Mouse (Mus musculus): ENCODE data around the gene Gm42791. TPM values are rescaled to one million over a fixed set of nuclear protein-coding genes. Genes with fewer than 3 reads are reported as not detected.

Gene Gm42791
- 3.3 and 4.0 TPM in 2 replicates for polyA plus RNA-seq (2015; fragmentation: Nextera tagmentation; extraction: Ambion mirVana)

DNA sequence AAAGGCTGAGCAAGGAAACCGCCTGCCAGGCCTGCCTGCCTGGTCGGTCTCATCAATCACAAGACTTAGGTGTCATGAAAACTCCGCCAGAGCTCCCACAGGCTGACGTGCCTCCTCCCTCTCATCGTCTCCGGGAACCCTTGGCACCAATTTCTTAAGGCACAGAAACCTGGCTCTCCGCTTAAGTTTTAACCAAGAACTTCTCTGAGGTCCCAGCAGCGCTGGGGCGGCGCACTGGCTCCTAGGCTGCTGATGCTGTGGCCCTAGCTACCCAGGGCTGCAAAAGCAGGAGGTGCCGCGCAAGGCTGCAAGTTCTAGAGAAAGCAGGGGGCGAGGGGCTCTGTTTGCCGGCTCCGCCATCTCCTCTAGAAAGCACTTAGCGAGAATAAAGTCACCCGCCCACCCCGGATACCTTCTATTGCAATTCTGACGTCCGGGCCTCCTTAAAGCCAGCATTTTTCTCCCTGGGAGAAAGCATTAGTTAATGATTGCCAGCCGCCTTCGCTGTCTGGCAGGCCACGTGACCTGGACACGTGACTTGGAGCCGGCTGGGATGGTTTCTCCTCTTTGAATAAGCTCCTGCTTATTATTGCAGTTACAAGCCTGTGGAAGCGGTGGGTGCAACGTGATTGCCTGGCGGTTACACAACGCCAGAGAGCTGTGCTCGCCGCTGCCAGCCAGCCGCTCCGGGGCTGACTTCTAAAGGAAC is at the start of gene Gm42791:
TSS of gene Gm42791 (minus strand) at position 442 of the 709 bp plus-strand sequence.
- Histone ChIP-seq H3K4me3 (peak within 1 kb of the TSS; percentile 51), H3K9ac (peak within 1 kb of the TSS; percentile 51), H3K9me3 (no peaks in the 10 kb centered on the region), H3K27ac (peak within 1 kb of the TSS; percentile 95), H3K36me3 (no peaks in the 10 kb centered on the region), H3K27me3 (no peaks in the 10 kb centered on the region), H3K4me1 (peaks cover 28% of the 10 kb centered on the region), H3K4me2 (peak within 1 kb of the TSS; percentile 75)
- peak; percentile 80 for ATAC-seq (ENCODE audit: borderline replicate concordance, extremely low read depth, low FRiP score, low TSS enrichment)
- WGBS: under 1% methylated on average over 33 of the region's 33 CpGs

DNA sequence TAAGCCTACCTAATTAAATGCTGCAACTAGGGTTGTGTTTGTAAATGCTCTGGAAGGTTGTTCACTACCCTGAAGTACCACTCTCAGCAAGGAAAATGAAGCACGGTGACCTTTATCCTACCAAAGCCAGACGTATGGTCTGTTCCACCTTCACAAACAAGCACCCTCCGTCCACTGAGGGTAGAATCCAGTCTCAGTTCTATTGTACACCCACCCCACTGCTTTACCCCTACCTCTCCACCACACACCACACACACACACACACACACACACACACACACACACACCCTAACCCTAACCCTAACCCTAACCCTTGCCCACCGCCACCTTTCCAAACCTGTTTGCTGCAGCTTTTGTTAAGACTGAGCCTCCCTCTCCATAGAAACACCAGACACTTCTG is 49.1 kb upstream of the Gm42791 start:
- Histone ChIP-seq H3K4me1 (no peaks in the 10 kb centered on the region), H3K27ac (no peak overlapping the region; the same call in 1 of the 2 replicates), H3K4me3 (no peak overlapping the region), H3K9me3 (no peaks in the 10 kb centered on the region), H3K9ac (no peak overlapping the region), H3K27me3 (no peaks in the 10 kb centered on the region), H3K4me2 (no peak overlapping the region), H3K36me3 (peaks cover 25% of the 10 kb centered on the region)
- ATAC-seq (ENCODE audit: borderline replicate concordance, extremely low read depth, low FRiP score, low TSS enrichment): peak; percentile 23; the same call in 1 of the 2 replicates
- 70% methylated on average over 4 of the region's 4 CpGs for WGBS

DNA sequence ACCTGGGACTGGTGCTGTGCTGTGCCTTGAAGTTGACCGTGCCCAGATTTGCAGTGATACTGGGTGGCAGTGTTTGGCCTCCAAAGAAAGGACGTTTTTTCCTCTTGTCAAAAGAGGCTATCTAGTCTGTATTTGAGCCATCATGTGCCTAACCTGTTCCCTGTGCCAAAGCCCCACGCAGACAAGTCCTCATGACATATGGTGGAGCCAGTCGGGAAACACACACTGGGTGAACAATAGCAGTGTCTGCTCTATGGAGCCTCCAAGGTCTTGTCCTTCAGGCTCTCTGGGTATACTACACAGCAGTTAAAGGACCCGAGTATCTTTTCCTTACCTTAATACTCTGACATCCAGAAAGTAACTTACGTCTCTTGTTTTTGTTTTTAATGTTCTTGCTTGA is 48.3 kb upstream of the Gm42791 start:
- Histone ChIP-seq H3K27me3 (no peaks in the 10 kb centered on the region), H3K9ac (no peak overlapping the region), H3K4me3 (no peak overlapping the region), H3K4me2 (no peak overlapping the region), H3K4me1 (no peaks in the 10 kb centered on the region), H3K9me3 (no peaks in the 10 kb centered on the region), H3K36me3 (peaks cover 21% of the 10 kb centered on the region), H3K27ac (no peak overlapping the region)
- no peak for ATAC-seq (ENCODE audit: borderline replicate concordance, extremely low read depth, low FRiP score, low TSS enrichment)
- 76% methylated on average over 6 of the region's 6 CpGs for WGBS

DNA sequence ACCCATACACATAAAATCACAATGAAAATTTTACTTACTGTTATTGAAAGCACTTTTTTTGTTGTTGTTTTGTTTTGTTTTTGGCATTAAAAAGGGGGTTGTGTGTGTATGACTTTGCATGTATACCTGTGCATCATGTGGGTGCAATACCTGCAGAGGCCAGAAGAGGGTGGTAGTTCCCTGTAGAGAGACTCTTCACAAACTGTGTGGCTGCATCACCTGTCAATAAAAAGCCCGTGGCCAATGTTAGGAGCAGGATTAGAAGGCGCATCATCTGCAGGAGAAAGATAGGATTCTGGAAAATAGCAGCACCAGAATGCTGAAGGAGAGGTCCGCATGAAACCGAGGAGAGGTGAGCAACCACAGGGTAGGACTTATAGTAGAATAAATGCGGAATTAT is 44.9 kb upstream of the Gm42791 start:
- no peak overlapping the region for H3K9ac ChIP-seq
- WGBS: 83% methylated on average over 5 of the region's 5 CpGs

DNA sequence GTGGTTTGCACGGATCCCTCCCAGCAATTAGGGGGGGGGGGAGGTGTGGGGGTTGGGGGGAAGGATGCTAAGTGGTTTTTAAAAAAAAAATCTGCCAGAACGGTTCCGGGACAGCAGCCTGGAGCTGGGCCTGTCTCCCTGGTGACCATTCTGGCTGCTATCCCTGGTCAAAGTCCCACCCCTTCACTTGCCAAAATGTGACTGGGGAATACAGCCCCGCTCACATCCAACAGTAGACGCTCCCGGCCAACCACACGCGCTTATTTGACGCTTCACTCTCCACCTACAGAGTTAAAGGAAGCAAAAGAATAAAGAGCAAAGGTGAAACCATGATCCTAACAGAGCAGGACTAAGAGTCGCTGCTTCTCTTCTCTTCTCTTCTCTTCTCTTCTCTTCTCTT is 42.8 kb upstream of the Gm42791 start:
- Histone ChIP-seq H3K27ac (no peak overlapping the region), H3K27me3 (no peaks in the 10 kb centered on the region), H3K9me3 (no peaks in the 10 kb centered on the region), H3K9ac (no peak overlapping the region), H3K4me1 (no peaks in the 10 kb centered on the region), H3K4me3 (no peak overlapping the region), H3K36me3 (no peaks in the 10 kb centered on the region), H3K4me2 (peak overlapping the region; percentile 16; the same call in 1 of the 2 replicates)
- 23% methylated on average over 10 of the region's 10 CpGs for whole genome bisulfite sequencing
- peak; percentile 67; the same call in 1 of the 2 replicates for ATAC-seq (ENCODE audit: borderline replicate concordance, extremely low read depth, low FRiP score, low TSS enrichment)

More for the DNA sequence above, 44.9 kb upstream of the Gm42791 start:
- Histone ChIP-seq H3K4me2 (no peak overlapping the region), H3K4me3 (no peak overlapping the region), H3K9me3 (no peaks in the 10 kb centered on the region), H3K27ac (no peak overlapping the region), H3K4me1 (no peaks in the 10 kb centered on the region), H3K36me3 (no peaks in the 10 kb centered on the region), H3K27me3 (no peaks in the 10 kb centered on the region)
- ATAC-seq (ENCODE audit: borderline replicate concordance, extremely low read depth, low FRiP score, low TSS enrichment): no peak

DNA sequence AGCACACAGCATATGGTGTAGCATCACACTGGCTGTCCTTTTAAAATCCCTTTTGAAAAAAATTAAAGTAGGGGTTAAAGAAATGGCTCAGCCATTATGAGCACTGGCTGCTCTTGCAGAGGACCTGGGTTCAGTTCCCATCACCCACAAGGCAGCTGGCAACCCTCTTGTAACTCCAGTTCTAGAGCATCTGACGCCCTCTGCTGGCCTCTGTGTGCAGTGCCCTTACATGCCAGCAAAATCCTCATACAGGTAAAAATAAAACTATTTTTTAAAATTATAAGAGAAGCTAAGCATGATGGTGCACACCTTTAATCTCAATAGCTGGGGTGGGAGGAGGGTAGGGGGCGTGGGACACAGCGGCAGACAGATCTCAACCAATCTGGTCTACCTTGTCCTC is 42.0 kb upstream of the Gm42791 start:
- no peak overlapping the region for H3K27ac ChIP-seq
- no peaks in the 10 kb centered on the region for H3K9me3 ChIP-seq
- no peaks in the 10 kb centered on the region for H3K27me3 ChIP-seq
- H3K4me3 ChIP-seq: no peak overlapping the region
- no peak overlapping the region for H3K9ac ChIP-seq
- 86% methylated on average over 3 of the region's 3 CpGs for WGBS
- H3K4me2 ChIP-seq: no peak overlapping the region
- peaks cover 4% of the 10 kb centered on the region; the same call in 1 of the 2 replicates for H3K4me1 ChIP-seq
- H3K36me3 ChIP-seq: no peaks in the 10 kb centered on the region
- ATAC-seq (ENCODE audit: borderline replicate concordance, extremely low read depth, low FRiP score, low TSS enrichment): no peak

DNA sequence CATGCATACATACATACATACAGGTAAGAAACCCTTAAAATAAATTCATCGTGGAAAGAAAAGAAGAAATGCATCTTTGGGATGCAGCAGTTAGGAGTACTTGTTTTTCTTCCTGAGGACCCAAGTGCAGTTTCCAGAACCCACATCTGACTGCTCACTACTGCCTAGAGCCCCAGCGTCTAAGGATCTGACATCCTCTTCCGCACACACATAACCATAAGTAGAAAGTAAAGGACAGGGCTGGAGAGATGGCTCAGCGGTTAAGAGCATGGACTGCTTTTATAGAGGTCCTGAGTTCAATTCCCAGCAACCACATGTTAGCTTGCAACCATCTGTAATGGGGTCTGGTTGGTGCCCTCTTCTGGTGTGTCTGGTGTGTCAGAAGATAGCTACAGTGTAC is 37.5 kb upstream of the Gm42791 start:
- 93% methylated on average over 4 of the region's 4 CpGs for WGBS
- no peak overlapping the region for H3K4me3 ChIP-seq
- H3K36me3 ChIP-seq: no peaks in the 10 kb centered on the region
- H3K9me3 ChIP-seq: no peaks in the 10 kb centered on the region
- peaks cover 23% of the 10 kb centered on the region for H3K4me1 ChIP-seq
- H3K9ac ChIP-seq: no peak overlapping the region
- H3K4me2 ChIP-seq: no peak overlapping the region
- no peaks in the 10 kb centered on the region for H3K27me3 ChIP-seq
- no peak for ATAC-seq (ENCODE audit: borderline replicate concordance, extremely low read depth, low FRiP score, low TSS enrichment)
- H3K27ac ChIP-seq: no peak overlapping the region

DNA sequence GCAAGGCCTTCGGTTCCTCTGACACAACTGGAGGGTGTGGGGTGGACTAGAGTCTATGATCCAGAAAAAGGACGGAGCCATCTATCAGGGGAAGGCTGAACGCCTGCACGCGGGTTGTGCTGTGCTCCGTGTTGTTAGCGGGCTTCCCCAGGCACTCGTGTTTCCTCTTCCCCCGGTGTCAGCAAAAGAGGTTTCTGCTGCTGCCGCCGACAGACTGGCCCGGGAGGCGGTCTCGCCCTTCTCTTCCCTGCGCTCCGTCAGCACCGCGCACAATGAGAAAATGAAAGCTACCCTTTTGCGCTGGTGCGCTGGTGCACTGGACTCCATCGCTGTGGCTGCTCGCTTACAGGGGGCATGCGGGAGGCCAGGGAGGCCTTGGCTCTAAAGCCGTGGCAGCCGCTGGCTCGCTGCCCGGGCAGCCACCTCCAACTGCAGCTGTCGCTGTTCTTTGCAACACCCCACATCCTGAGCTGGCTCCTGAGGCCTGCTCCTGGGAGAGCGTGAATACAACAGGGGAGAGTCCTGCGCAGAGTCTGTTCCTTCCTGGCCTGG is 36.3 kb upstream of the Gm42791 start:
- 2% methylated on average over 30 of the region's 30 CpGs for WGBS
- Histone ChIP-seq H3K27me3 (no peaks in the 10 kb centered on the region), H3K36me3 (no peaks in the 10 kb centered on the region), H3K9me3 (no peaks in the 10 kb centered on the region), H3K4me2 (peak overlapping the region; percentile 62), H3K4me1 (peaks cover 23% of the 10 kb centered on the region), H3K9ac (peak overlapping the region; percentile 42), H3K4me3 (peak overlapping the region; percentile 37), H3K27ac (peak overlapping the region; percentile 89)
- ATAC-seq (ENCODE audit: borderline replicate concordance, extremely low read depth, low FRiP score, low TSS enrichment): peak; percentile 82

DNA sequence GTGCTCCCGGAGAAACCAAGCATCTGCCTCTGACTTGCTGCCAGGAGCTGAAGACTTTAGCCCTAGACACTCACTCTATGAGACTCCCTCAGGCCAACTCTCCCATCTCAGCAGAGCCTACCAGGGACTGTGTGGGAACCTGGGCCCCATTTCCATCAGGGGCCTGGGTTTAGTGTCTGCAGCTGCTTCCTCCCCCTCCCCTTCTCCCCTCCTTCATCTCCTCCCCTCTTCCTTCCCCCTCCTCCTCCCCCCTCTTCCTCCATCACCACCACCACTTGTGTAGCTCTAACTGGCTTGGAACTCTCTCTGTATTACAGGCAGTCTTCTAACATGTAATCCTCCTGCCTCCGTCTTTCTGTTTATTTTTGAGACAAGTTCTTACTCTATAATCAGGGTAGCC is 35.2 kb upstream of the Gm42791 start:
- peak overlapping the region; percentile 45 for H3K27ac ChIP-seq
- H3K4me3 ChIP-seq: no peak overlapping the region
- no peaks in the 10 kb centered on the region for H3K36me3 ChIP-seq
- no peak overlapping the region for H3K9ac ChIP-seq
- peaks cover 23% of the 10 kb centered on the region for H3K4me1 ChIP-seq
- no peak overlapping the region for H3K4me2 ChIP-seq
- ATAC-seq (ENCODE audit: borderline replicate concordance, extremely low read depth, low FRiP score, low TSS enrichment): no peak
- H3K9me3 ChIP-seq: no peaks in the 10 kb centered on the region
- 39% methylated on average over 2 of the region's 2 CpGs for WGBS
- no peaks in the 10 kb centered on the region for H3K27me3 ChIP-seq

DNA sequence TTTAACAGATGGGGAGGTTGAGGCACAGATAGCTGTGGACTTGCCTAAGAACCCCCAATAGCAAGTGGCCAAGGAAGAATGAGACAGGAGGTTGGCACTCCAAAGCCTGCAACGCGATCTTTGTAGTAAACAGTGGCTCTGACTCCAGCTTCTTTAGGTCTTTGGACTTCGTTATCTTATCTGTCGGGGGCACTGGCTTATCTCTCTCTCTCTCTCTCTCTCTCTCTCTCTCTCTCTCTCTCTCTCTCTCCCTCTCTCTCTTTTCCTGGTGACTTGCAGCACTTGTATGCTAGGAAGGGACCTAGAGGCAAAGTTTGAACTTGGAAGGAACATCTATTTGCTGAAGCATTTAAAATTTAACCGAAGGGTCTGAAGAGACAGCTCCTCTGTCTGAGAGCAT is 33.4 kb upstream of the Gm42791 start:
- Histone ChIP-seq H3K4me2 (no peak overlapping the region), H3K27ac (no peak overlapping the region), H3K27me3 (no peaks in the 10 kb centered on the region), H3K4me3 (no peak overlapping the region), H3K9ac (no peak overlapping the region), H3K36me3 (no peaks in the 10 kb centered on the region), H3K4me1 (peaks cover 23% of the 10 kb centered on the region), H3K9me3 (no peaks in the 10 kb centered on the region)
- WGBS: 40% methylated on average over 5 of the region's 5 CpGs
- ATAC-seq (ENCODE audit: borderline replicate concordance, extremely low read depth, low FRiP score, low TSS enrichment): no peak

DNA sequence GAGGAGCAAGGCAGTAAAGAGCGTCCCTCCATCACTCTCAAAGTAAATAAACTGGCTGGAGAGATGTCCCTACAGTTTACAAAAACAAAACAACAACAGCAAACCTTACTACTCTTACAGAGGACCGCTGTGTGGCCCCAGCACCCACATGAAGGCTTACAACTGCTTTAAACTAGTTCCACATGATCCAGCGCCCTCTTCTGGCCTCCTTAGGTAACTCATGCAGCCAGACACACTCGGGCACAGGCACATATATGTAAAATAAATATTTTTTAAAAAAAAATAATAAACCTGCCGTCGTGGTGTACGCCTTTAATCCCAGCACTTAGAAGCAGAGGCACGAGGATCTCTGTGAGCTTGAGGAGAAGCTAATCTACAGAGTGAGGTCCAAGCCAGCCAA is 32.4 kb upstream of the Gm42791 start:
- peaks cover 23% of the 10 kb centered on the region for H3K4me1 ChIP-seq
- no peaks in the 10 kb centered on the region for H3K27me3 ChIP-seq
- H3K9ac ChIP-seq: no peak overlapping the region
- 70% methylated on average over 8 of the region's 8 CpGs for WGBS
- H3K4me3 ChIP-seq: no peak overlapping the region
- no peaks in the 10 kb centered on the region for H3K9me3 ChIP-seq
- ATAC-seq (ENCODE audit: borderline replicate concordance, extremely low read depth, low FRiP score, low TSS enrichment): no peak
- no peak overlapping the region for H3K4me2 ChIP-seq
- H3K27ac ChIP-seq: no peak overlapping the region
- H3K36me3 ChIP-seq: no peaks in the 10 kb centered on the region

DNA sequence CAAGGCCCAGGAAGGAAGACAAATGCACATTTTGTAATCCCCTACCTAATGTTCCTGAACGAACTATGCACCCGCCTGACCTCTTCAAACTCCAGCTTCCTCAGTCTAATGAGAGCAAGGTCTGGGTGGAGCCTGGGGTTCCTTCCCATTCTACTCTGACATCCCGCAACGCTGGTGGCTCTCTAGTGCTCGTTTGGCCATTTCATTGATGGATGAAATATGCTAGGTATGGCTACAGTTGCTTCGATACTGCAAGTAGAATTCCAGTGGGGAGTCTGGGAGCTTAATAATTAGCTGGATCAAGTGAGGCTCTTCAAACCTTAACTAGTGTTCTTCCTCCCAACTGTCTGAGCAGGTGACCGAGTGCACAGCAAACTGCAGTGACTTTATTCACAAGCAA is 26.2 kb upstream of the Gm42791 start:
- peak overlapping the region; percentile 83 for H3K27ac ChIP-seq
- no peaks in the 10 kb centered on the region for H3K27me3 ChIP-seq
- no peak overlapping the region for H3K9ac ChIP-seq
- 33% methylated on average over 7 of the region's 7 CpGs for WGBS
- peaks cover 13% of the 10 kb centered on the region for H3K4me1 ChIP-seq
- H3K4me3 ChIP-seq: peak overlapping the region; percentile 11; the same call in 1 of the 2 replicates
- no peaks in the 10 kb centered on the region for H3K9me3 ChIP-seq
- H3K4me2 ChIP-seq: peak overlapping the region; percentile 48
- ATAC-seq (ENCODE audit: borderline replicate concordance, extremely low read depth, low FRiP score, low TSS enrichment): no peak
- no peaks in the 10 kb centered on the region for H3K36me3 ChIP-seq

Measured in lung, embryonic 15.5 days (tissue).